Mouse (Mus musculus): ENCODE data around the gene Gm28036.

Gene Gm28036

DNA sequence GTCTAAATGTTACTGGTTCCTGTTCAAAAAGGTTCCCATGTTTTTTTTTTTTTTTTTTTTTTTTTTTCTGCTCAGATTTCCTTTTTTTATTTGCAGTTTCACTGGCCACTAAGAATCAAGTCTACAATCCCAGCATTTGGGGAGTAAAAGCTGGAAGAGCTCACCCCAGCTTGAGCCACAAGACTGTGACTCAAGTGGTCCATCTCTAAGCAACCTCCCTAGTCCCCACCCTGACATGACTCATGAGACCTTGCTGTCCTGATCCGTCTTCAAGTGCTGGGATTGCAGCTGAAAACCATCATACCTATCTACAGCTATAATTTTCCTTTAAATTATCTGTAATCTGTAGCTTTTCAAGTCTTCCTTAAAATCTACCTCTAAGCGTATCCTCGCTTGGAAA lies 42.4 kb downstream of the Gm28036 start:
- no peak for DNase-seq (ENCODE audit: low read depth, low spot score)

- DNase-seq (ENCODE audit: low read depth, low spot score) = no peak
Observed at GRCm38 (mm10) chr2:156080391-156080790, 46.5 kb downstream of the Gm28036 start.

GRCm38 (mm10) chr2:156079674-156080073 lies 47.2 kb downstream of the Gm28036 start:
- no peak for DNase-seq (ENCODE audit: low read depth, low spot score)

DNA sequence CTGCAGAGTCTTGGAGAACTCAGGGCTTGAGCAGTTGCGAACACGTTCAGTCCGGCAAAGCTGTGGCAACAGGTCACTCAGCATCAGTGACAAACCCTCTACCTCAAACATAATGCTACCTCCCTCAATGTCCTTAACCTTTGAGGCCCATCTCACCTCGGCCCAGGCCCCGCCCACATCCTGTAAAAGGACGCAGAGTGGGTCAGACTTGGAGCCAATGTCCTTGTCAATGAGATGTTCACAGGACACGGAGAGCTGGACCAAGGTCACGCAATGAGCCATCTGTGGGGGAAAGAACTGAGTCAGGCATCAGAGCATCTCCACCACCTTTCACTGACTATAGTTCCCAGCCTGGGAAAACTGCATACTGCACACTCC lies 47.7 kb downstream of the Gm28036 start:
- DNase-seq (ENCODE audit: low read depth, low spot score) = no peak

GRCm38 (mm10) chr2:156078421-156079182 lies 48.3 kb downstream of the Gm28036 start:
- DNase-seq (ENCODE audit: low read depth, low spot score) = no peak

- DNase-seq (ENCODE audit: low read depth, low spot score) = no peak
Observed at GRCm38 (mm10) chr2:156077461-156077860, 49.4 kb downstream of the Gm28036 start.

DNA sequence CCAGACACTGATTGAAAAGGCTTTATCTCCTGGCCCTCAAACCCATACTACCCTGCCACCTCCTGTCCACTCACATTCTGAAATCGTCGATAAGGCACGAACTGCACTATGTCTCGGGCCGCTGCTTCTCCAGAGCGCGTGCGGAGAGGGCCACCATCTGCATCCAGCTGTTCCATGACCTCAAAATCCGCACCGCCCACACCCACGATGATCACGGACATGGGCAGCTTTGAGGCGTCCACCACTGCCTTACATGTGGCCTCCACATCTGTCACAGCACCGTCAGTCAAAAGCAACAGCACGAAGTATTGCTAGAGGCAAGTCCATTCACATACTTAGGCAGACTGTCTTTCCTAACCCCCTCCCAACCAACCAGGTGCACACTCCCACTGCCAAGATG lies 53.2 kb downstream of the Gm28036 start:
- no peak for DNase-seq (ENCODE audit: low read depth, low spot score)

GRCm38 (mm10) chr2:156071236-156071635 lies 55.7 kb downstream of the Gm28036 start:
- no peak for DNase-seq (ENCODE audit: low read depth, low spot score)

DNA sequence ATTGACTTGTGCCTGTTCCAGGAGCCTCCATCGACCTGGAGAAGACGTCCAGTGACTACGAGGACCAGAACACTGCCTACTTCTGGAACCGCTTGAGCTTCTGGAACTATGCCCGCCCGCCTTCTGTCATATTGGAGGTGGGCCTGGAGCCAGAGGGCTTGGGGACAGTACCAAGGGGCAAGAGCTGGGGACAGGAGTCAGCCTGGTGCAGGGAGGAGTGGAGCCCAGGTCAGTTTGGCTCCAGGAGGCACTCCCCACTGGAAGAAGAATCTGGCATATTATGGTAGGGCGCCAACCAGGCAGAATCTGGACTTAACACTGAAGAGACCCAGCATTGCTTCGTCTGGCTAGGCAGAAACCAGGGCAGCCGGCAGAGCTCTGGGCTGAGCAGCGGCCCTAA lies 59.0 kb downstream of the Gm28036 start:
- DNase-seq (ENCODE audit: low read depth, low spot score) = no peak

DNA sequence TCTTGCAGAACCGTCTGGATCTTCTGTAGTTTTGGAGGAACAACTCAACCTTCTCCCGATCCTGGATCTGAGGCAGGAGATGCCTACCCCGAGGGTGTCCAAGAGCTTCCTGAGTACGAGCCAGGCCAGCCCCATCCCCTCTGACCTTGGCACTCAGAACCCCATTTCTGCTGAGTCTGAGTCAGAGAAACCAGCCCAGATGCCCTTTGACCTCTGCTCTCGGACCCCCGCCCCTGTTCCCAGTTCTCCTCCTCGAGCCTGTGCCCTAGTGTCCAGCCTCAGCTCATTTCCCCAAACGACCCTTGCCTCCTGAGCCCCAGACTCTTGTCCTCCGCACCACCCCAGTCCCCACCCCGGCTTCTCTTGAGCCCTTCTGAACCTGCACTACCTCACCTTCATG lies 60.8 kb downstream of the Gm28036 start:
- DNase-seq (ENCODE audit: low read depth, low spot score) = no peak

DNA sequence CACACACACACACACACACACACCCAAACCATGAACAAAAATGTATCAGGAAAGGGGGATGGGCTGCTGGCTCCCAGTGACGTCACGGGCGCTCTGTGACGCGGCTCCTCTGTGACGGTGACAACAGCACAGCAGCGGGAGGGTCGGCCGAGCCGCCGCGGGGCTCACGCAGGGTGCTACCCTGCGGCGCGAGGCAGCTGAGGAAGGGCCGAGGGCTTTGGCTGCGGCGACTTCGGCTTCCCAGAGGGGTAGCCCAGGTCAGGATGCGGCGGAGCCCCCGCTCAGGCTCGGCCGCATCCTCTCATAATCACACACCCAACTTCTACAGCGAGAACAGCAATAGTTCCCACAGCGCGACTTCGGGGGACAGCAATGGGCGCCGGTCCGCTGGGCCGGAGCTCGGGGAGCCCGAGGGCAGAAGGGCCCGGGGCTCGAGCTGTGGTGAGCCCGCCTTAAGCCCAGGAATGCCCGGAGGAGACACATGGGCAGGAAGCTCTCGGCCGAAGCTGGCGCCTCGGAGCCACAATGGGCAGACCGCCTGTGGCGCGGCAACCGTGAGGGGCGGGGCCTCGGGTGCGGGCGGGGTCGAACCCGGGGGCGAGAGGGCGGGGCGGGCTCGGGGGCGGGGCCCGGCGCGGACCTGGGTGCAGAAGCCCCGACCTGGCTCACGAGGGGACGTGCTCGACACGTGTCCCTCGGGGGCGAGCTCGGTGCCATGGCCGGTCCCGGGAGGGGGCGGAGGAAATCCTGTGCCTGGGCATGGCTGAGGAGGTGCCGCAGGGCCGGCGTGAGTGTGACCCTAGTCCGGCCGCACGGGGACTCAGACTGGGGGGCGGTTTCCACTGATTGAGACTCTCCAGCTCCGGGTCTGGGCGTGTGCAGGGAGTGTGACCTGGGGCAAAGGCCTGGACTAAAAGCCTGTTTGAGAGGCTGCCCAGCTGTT lies 61.5 kb downstream of the Gm28036 start, which contains the start of gene Spag4:
Gene Spag4 (plus strand): TSS at position 77 of the 943 bp plus-strand sequence.
- DNase-seq (ENCODE audit: low read depth, low spot score) = peak; percentile 56

- no peak for DNase-seq (ENCODE audit: low read depth, low spot score)
Observed at GRCm38 (mm10) chr2:156052816-156053215, 74.1 kb downstream of the Gm28036 start, which contains the start of gene Fer1l4. Gene Fer1l4 (minus strand): TSS chr2:156052947.

DNA sequence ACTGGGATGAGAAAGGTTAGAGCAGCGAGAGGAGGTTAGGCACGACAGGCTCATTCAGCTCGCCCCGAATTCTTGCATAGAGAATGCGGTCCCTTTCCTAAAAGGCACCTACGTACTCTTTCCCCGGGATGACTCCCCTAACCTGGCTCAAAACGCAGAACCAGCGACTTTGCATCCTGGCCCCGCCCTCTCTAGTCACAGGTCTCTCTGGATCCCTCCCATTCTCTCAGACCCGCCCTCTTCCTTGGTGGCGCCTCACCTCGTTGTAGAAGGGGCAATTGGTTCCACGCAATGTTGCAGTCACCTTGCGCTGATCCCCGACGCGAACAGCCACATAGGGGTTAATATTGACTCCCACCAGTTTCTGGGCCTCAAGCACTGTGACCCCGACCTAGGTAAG lies 79.0 kb downstream of the Gm28036 start:
- no peak for DNase-seq (ENCODE audit: low read depth, low spot score)

- DNase-seq (ENCODE audit: low read depth, low spot score) = no peak
Observed at GRCm38 (mm10) chr2:156042903-156043302, 84.0 kb downstream of the Gm28036 start.

GRCm38 (mm10) chr2:156039390-156039789 lies 87.5 kb downstream of the Gm28036 start:
- no peak for DNase-seq (ENCODE audit: low read depth, low spot score)

DNA sequence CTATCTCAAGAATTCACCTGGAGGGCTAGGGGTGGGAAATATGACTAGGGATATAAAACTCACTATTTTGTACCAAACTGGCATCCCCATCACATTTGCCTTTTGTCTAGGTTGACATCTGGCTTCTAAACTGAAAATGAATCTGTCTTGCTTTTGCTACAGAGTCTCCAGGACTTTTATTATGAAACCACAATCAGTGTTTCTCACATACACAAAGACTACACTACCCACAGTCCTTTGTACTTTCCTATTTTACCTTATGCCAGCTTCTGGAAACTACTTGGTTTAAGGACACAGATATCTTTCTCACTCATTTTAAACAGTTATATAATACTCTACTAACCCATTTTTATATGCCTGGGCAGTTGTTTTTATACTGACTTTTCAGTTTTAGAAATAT lies 101.4 kb downstream of the Gm28036 start:
- no peak for DNase-seq (ENCODE audit: low read depth, low spot score)

Measured in c-Kit-negative CD71-positive TER-119-positive erythroid progenitor cells, embryonic 14.5 days (primary cell).